Mouse (Mus musculus): ENCODE results near the gene Hdac4.

Hdac4 gene

GRCm38 (mm10) chr1:92178021-92178895, 17.2 kb downstream of the Hdac4 start:
- DNase-seq (ENCODE audit: low read depth, low spot score) = peak; percentile 24

GRCm38 (mm10) chr1:92177599-92177998, 17.9 kb downstream of the Hdac4 start:
- DNase-seq (ENCODE audit: low read depth, low spot score) = no peak

- no peak for DNase-seq (ENCODE audit: low read depth, low spot score)
Measured at GRCm38 (mm10) chr1:92177196-92177595, 18.3 kb downstream of the Hdac4 start.

- no peak for DNase-seq (ENCODE audit: low read depth, low spot score)
Measured at GRCm38 (mm10) chr1:92175266-92175665, 20.2 kb downstream of the Hdac4 start.

- no peak for DNase-seq (ENCODE audit: low read depth, low spot score)
Measured at GRCm38 (mm10) chr1:92174898-92175255, 20.6 kb downstream of the Hdac4 start.

DNA sequence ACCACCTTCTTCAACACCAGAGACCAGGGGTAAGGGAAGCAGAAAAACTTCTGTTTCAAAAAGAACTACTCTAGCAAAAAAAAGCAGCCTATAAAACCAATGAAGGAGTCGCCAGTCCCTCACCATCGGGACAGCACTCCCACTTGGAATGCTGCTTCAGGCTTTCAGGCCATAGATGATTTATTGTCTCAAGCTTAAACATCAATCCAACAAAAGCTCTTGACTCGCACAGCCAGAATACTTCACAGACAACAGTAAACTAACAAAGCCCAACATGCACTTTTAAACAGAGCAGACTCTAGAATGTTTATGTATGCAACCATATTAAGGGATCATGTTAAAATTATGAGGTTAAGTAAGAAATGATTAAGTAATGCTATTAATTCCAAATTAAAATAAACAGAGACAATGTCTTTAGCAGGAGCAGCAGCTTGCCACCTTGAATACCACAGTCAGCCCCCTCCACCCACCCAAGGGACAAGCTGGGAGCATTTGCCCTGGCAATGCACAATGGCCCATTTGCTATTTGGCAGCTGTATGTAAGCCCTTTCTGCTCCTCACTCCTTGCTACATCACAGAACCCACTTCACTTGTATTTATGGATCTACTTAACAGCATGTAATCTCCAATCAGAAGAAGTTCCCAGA, 21.1 kb downstream of the Hdac4 start:
- DNase-seq (ENCODE audit: low read depth, low spot score) = no peak

DNA sequence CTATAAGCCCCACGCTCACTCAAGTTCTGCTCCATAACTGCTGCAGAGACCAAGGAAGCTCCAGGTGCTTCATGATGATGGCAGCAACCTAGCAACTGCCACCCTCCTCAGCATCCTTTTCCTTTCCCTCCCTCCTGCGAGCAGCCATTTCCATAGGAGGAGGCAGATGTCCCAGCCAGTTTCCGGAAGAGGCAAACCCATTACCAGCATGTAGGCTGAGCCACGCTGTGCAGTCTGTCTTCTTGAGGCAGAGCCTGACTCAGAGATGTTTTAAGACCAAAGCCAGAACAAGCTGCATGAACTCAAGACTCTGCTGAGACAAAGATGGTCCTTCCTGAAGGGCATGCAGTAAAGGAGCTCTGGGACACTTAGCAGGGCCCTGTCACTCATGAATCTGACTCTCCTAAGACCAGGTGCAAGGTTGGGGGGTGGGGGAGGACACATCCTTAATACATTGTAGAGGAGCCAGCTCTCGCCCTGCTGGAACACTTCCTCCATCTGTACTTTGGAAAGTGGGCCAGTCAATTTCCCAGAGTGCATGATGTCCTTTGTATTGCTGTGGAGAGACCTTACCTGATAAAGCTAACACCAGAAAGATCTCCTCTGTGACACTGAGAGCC, 24.8 kb downstream of the Hdac4 start:
- peak; percentile 16 for DNase-seq (ENCODE audit: low read depth, low spot score)

DNA sequence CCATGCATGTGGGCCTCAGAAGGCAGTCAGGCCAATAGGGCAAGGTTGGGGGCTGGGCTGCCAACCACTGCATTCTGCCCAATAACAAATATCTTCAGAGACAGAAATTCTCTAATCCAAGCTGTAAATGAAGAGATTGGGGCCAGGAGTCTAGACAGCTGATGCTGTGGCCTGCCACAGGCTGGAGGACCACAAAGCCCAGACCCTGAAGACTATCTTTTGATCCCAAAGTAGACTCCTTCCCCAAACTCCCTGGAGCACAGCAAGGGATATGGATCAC, 25.8 kb downstream of the Hdac4 start:
- no peak for DNase-seq (ENCODE audit: low read depth, low spot score)

- DNase-seq (ENCODE audit: low read depth, low spot score) = no peak
Measured at GRCm38 (mm10) chr1:92168900-92169775, 26.4 kb downstream of the Hdac4 start.

DNA sequence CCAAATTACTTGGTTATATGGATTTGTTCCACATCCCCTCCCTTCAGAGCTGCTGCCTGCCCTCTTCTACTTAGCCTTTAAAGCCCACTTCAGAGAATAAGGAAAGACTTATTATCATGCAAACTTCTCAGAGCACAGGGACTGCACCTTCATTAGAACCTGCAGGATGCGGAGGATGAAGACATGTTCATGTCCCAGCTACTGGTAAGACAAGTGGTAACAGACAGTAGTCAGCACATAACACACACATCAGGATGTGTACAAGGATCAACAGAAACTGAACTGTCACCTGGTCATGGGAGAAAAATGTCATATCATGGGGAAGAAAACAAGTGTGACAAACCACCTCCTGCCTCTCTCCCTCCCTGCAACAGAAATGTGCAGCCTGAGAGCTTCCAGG, 31.6 kb downstream of the Hdac4 start:
- no peak for DNase-seq (ENCODE audit: low read depth, low spot score)

DNA sequence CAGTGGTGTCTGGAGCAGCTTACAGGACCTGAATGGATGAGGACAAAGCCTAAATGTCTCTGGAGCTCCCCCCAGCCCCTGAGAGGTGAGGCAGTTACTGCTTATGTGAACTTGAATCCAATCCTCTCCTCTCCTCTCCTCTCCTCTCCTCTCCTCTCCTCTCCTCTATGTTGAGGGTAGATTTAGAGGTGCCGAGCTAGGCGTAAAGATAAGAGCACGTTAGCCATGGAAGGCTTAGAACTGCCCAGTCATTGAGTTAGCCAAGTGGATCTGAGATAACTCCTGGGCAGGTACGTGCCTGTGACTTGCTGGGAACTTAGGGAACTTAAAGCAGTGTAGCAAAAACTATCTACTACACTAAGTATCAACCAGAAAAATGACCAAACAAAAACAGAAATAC, 35.7 kb downstream of the Hdac4 start:
- no peak for DNase-seq (ENCODE audit: low read depth, low spot score)

DNA sequence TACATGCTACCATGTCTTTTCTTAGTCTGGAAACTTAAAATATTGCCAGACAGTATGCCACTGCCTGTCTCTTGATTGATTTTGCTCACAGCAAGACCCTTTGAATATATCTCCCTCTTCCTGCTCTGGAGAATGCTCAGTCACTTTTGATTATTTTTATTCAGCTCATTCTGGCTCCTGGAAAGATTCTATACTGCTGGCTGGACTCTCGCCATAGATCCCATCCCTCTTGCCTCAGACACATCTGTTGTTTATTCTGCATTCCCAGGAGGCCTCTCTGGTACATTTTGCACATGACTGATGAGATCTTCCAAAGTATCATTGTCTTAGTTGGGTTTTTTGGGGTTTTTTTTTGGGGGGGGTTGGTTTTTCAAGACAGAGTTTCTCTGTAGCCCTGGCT, 45.3 kb downstream of the Hdac4 start:
- no peak for DNase-seq (ENCODE audit: low read depth, low spot score)

GRCm38 (mm10) chr1:92148527-92148926, 47.0 kb downstream of the Hdac4 start:
- no peak for DNase-seq (ENCODE audit: low read depth, low spot score)

- no peak for DNase-seq (ENCODE audit: low read depth, low spot score)
Measured at GRCm38 (mm10) chr1:92144868-92145534, 50.5 kb downstream of the Hdac4 start.

- no peak for DNase-seq (ENCODE audit: low read depth, low spot score)
Measured at GRCm38 (mm10) chr1:92143331-92143895, 52.1 kb downstream of the Hdac4 start.

DNA sequence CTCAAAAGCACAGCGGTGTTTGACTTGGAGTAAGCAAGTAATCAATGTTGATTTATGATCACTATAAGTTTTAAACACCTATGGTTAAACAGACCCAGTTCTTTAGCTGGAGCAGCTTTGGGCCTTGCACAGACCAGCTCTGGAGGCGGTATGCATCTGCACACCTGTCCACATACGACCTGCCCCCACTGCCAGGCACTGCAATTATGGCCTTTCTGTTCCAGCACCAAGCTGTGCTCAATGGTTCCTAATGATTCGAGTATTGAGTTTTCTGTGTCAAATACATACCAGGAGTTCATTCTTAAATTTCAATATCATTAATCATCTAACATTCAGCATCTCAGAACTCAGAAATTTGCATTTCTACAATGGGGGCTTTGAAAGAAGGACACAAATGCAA, 52.7 kb downstream of the Hdac4 start:
- no peak for DNase-seq (ENCODE audit: low read depth, low spot score)

DNA sequence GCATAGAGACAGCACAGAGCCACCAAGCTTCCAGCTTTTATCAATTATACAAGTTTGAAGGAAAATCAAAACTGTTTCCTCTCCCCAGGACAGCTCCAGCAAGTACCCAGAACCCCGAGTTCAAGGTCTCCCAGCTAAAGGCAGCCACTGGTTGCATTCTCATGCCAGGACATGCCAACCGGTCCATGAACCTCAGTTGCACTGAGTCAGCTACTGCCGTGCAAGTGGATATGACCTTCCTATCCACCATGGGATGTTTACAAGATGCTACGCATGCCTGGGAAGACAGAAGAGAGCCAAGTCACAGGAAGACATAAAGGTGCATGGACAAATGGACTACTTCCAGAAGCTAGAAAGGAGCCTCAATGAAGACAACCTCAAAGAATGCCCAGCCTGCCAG, 56.5 kb downstream of the Hdac4 start:
- DNase-seq (ENCODE audit: low read depth, low spot score) = no peak

- no peak for DNase-seq (ENCODE audit: low read depth, low spot score)
Measured at GRCm38 (mm10) chr1:92137136-92137848, 58.2 kb downstream of the Hdac4 start.

- DNase-seq (ENCODE audit: low read depth, low spot score) = no peak
Measured at GRCm38 (mm10) chr1:92136362-92136761, 59.1 kb downstream of the Hdac4 start.

- DNase-seq (ENCODE audit: low read depth, low spot score) = no peak
Measured at GRCm38 (mm10) chr1:92132181-92132580, 63.3 kb downstream of the Hdac4 start.
